Mouse (Mus musculus) kidney, embryonic 15.5 days (tissue): Measurements from ENCODE around the gene Gpr160. TPM values are rescaled to one million over a fixed set of nuclear protein-coding genes. Genes with fewer than 3 reads are reported as not detected.

Experiments
- ATAC-seq: fragments of 200-750 bp; cut with Nextera tagmentation; replicated peaks from 2 replicates; pipeline ENCODE4 v1.8.0; 2017; ENCODE audit warnings: moderate TSS enrichment; ENCODE audit not compliant: low FRiP score
- H3K27ac ChIP-seq: fragments of 300-500 bp; sonication (generic); 2 replicates; pipeline ENCODE4 v1.5.1; 2015; ENCODE audit warnings: mild to moderate bottlenecking, inconsistent platforms
- H3K27me3 ChIP-seq: fragments of 300-500 bp; sonication (generic); 2 replicates; pipeline ENCODE4 v1.6.1; 2015; ENCODE audit warnings: inconsistent platforms
- H3K36me3 ChIP-seq: fragments of 300-500 bp; sonication (generic); 2 replicates; pipeline ENCODE4 v1.6.1; 2015; ENCODE audit warnings: inconsistent platforms
- H3K4me1 ChIP-seq: fragments of 300-500 bp; sonication (generic); 2 replicates; pipeline ENCODE4 v1.6.1; 2015; ENCODE audit warnings: inconsistent platforms
- H3K4me2 ChIP-seq: fragments of 300-500 bp; sonication (generic); 2 replicates; pipeline ENCODE4 v1.6.1; 2015; ENCODE audit warnings: moderate library complexity, mild to moderate bottlenecking, inconsistent platforms
- H3K4me3 ChIP-seq: fragments of 300-500 bp; sonication (generic); replicated peaks from 2 replicates; pipeline ENCODE4 v1.5.1; 2015; ENCODE audit warnings: mild to moderate bottlenecking, inconsistent platforms
- H3K9ac ChIP-seq: fragments of 300-500 bp; sonication (generic); 2 replicates; pipeline ENCODE4 v1.6.1; 2015; ENCODE audit warnings: mild to moderate bottlenecking, inconsistent platforms
- H3K9me3 ChIP-seq: fragments of 300-500 bp; sonication (generic); replicated peaks from 2 replicates; pipeline ENCODE4 v1.6.1; 2016; ENCODE audit warnings: inconsistent platforms
- WGBS: fragments of 180-500 bp; shearing (Covaris S2); methylation state at CpG from one replicate; pipeline ENCODE4 v1.1.7; 2015; ENCODE audit warnings: mixed read lengths; 5-methylcytosine and 5-hydroxymethylcytosine counted together
- polyA plus RNA-seq: library from polyadenylated mRNA; unstranded; fragments of >200 nt; fragmentation: Nextera tagmentation; extraction: Ambion mirVana; gene quantifications from 2 replicates; pipeline ENCODE4 v1.2.1, GENCODE M21; 2015

Gpr160 gene
- polyA plus RNA-seq, 1 experiment from 2014 or later: 10.8 TPM

DNA sequence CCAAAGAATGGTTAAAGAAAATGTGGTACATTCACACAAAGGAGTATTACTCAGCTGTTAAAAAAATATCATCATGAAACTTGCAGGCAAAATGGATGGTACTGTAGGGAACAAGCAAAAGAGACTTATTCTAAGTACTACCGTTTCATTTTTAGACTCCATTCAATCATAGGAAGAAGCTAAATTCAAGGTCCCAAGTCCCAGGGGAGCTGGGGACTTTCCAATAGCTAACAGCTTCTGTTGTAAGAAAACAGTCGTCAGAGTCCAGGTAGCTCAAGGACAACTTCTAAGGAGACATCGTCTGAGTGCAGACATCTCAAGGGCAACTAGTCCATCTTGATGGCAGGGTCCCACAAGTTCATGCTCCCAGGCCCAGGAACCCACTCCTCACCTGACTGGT lies 71.9 kb downstream of the Gpr160 start:
- no peaks in the 10 kb centered on the region for H3K9me3 ChIP-seq
- no peak overlapping the region for H3K27ac ChIP-seq
- H3K36me3 ChIP-seq: peaks cover 45% of the 10 kb centered on the region
- 98% methylated on average over 3 of the region's 3 CpGs for WGBS
- H3K4me1 ChIP-seq: no peaks in the 10 kb centered on the region
- H3K27me3 ChIP-seq: no peaks in the 10 kb centered on the region
- H3K4me2 ChIP-seq: no peak overlapping the region
- no peak for ATAC-seq
- H3K9ac ChIP-seq: no peak overlapping the region
- no peak overlapping the region for H3K4me3 ChIP-seq

DNA sequence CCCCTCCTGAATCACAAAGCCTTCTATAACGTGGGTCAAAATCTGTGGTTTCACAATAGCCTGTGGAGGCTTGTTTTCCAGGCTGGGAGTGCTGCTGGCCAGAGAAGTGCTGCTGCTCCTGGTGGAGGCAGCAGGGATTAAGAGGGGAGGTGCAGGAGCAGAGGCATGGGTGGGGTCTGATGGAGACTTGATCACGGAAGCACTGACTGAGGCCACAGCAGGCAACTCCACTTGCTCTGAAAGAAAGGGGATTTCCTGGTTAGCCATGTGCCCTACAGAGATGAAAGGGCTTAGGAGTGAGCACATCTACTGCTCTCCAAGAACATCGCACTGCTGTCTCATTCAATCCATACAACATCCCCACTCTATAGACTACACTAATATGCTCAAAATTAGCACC lies 74.1 kb downstream of the Gpr160 start:
- WGBS: 66% methylated on average over 3 of the region's 3 CpGs
- H3K4me2 ChIP-seq: no peak overlapping the region
- H3K9ac ChIP-seq: no peak overlapping the region
- no peak overlapping the region for H3K27ac ChIP-seq
- H3K9me3 ChIP-seq: no peaks in the 10 kb centered on the region
- no peak overlapping the region for H3K4me3 ChIP-seq
- no peak for ATAC-seq
- H3K27me3 ChIP-seq: no peaks in the 10 kb centered on the region
- peaks cover 47% of the 10 kb centered on the region for H3K36me3 ChIP-seq
- H3K4me1 ChIP-seq: 0 out of 2 replicates have a peak, but pooled peaks cover 2% of the 10 kb centered on the region

DNA sequence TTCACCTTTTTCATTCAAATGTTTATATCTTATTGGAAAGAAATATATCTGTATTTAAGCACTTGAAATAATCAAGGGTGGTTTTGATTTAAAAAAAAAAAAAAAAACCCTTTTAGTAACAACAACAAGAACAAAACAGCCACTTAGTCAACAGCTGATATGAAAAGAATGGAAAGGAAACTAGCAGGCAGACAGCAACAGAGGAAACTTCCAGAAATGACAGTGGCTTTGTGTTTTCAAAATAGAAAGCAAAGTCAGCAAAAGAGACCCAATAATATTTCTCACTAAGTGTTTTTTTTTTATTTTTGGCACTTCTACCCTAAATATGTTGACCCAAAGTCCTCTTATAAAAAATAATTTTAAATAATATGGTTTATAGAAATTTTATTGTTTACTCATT lies 78.6 kb downstream of the Gpr160 start:
- H3K36me3 ChIP-seq: peaks cover 59% of the 10 kb centered on the region
- no peak for ATAC-seq
- H3K9me3 ChIP-seq: no peaks in the 10 kb centered on the region
- no peak overlapping the region for H3K9ac ChIP-seq
- no peak overlapping the region for H3K4me2 ChIP-seq
- no peak overlapping the region for H3K27ac ChIP-seq
- no peaks in the 10 kb centered on the region for H3K27me3 ChIP-seq
- H3K4me1 ChIP-seq: 0 out of 2 replicates have a peak, but pooled peaks cover 4% of the 10 kb centered on the region
- H3K4me3 ChIP-seq: no peak overlapping the region

Other genes starting within 250 kb of the Gpr160 start
- gene Lrriq4, start 211.4 kb upstream of the Gpr160 start, polyA plus RNA-seq: not detected in 2 replicates
- gene Lrrc34, start 208.1 kb upstream of the Gpr160 start, polyA plus RNA-seq: 2.2 and 2.4 TPM in 2 replicates
- gene Lrrc31, start 156.1 kb upstream of the Gpr160 start, polyA plus RNA-seq: 0.08 and 0.18 TPM in 2 replicates
- gene Samd7, start 109.7 kb upstream of the Gpr160 start, polyA plus RNA-seq: not detected in 2 replicates
- 90.5 and 106 TPM in 2 replicates for gene Sec62, start 63.1 kb upstream of the Gpr160 start, polyA plus RNA-seq
- gene Phc3, start 113.5 kb downstream of the Gpr160 start, polyA plus RNA-seq: 5.8 and 7.0 TPM in 2 replicates
- gene Prkci, start 139.8 kb downstream of the Gpr160 start, polyA plus RNA-seq: 39.7 and 40.5 TPM in 2 replicates
- gene Skil, start 239.1 kb downstream of the Gpr160 start, polyA plus RNA-seq: 19.9 and 24.0 TPM in 2 replicates